Mouse (Mus musculus) small intestine, adult 10 weeks (tissue): ENCODE measurements around the gene Pdk3. TPM values are rescaled to one million over a fixed set of nuclear protein-coding genes. Genes with fewer than 3 reads are reported as not detected.

Source experiments
- polyA plus RNA-seq: library from polyadenylated mRNA; stranded (reverse); fragments of 350-450 nt; fragmentation: Illumina TruSeq; extraction: RNeasy Lipid Tissue Mini Kit (QIAGEN cat#74804); gene quantifications from one replicate; pipeline ENCODE4 v1.2.3, GENCODE M21; 2014; ENCODE audit warnings: low replicate concordance

Gene Pdk3
- 53.8 TPM for polyA plus RNA-seq

DNA sequence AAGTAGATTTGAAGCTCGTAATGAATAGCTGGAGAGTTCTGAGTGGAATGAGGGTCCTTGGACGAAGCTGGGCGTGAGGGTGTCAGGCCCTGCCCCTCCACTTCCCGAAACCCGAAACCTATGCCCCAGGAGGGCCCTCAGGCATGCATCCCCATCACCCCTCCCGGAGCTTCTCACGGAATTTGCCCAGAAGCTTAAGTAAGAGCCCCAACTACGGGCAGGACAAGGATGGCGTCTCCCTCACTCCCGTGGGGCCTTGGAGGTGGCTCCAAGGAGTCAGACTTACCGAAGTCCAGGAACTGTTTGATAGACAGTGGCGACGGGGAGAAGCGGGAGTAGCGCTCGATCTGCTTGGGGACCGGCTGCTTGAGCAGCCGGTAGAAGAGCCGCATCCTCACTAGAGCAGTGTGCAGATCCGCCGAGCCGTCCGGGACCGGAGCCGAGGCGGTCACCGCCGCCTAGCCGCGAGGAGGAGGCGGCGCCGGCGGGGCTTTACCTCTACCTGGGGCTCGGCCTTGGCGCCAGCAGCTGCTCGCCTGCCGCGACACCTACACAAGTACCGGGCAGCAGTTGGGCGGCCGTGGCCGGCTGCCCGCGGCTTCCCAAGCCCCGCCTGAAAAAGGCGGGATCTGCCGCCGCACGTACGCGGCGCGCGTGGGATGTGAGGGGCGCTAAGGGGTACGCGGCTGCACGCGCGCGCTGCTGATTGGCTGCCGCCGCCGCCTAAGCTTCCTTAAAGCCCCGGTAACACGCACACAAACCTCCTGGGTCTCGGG lies at the start of gene Pdk3:
Gene Pdk3, minus strand, starts transcription at position 641 of the 776 bp plus-strand sequence.

Other genes starting within 250 kb of the Pdk3 start
- gene Pola1, start 200.0 kb downstream of the Pdk3 start, polyA plus RNA-seq = 12.8 TPM
- 0.71 TPM for gene Pcyt1b, start 177.3 kb downstream of the Pdk3 start, polyA plus RNA-seq
- gene AU015836, start 136.5 kb upstream of the Pdk3 start, polyA plus RNA-seq = not detected